Mouse (Mus musculus) neural tube, embryonic 14.5 days (tissue): Measurements from ENCODE around the gene Ppp1r13b. TPM values are rescaled to one million over a fixed set of nuclear protein-coding genes. Genes with fewer than 3 reads are reported as not detected.

Experiments used
- ATAC-seq: fragments of 200-750 bp; cut with Nextera tagmentation; 2 replicates; pipeline ENCODE4 v1.8.0; 2017; ENCODE audit warnings: low read depth, mild to moderate bottlenecking, moderate TSS enrichment, moderate library complexity
- H3K27ac ChIP-seq: fragments of 300-500 bp; sonication (generic); 2 replicates; pipeline ENCODE4 v1.5.1; 2014; ENCODE audit warnings: low read depth, mild to moderate bottlenecking, control low read depth, low read length, moderate library complexity, mixed read lengths
- H3K27me3 ChIP-seq: fragments of 300-500 bp; sonication (generic); 2 replicates; pipeline ENCODE4 v1.6.1; 2014; ENCODE audit warnings: low read length; ENCODE audit not compliant: control insufficient read depth, insufficient read depth
- H3K36me3 ChIP-seq: fragments of 300-500 bp; sonication (generic); 2 replicates; pipeline ENCODE4 v1.6.1; 2014; ENCODE audit warnings: low read length, mixed read lengths; ENCODE audit not compliant: control insufficient read depth, insufficient read depth
- H3K4me1 ChIP-seq: fragments of 300-500 bp; sonication (generic); 2 replicates; pipeline ENCODE4 v1.6.1; 2014; ENCODE audit warnings: low read length; ENCODE audit not compliant: control insufficient read depth, insufficient read depth
- H3K4me2 ChIP-seq: fragments of 300-500 bp; sonication (generic); 2 replicates; pipeline ENCODE4 v1.6.1; 2014; ENCODE audit warnings: mild to moderate bottlenecking, low read depth, low read length, control low read depth
- H3K4me3 ChIP-seq: fragments of 300-500 bp; sonication (generic); 2 replicates; pipeline ENCODE4 v1.5.1; 2014; ENCODE audit warnings: low read depth, low read length, control low read depth, mixed read lengths
- H3K9ac ChIP-seq: fragments of 300-500 bp; sonication (generic); replicated peaks from 2 replicates; pipeline ENCODE4 v1.6.1; 2014; ENCODE audit warnings: low read depth, mild to moderate bottlenecking, control low read depth, low read length, mixed read lengths
- H3K9me3 ChIP-seq: fragments of 300-500 bp; sonication (generic); 2 replicates; pipeline ENCODE4 v1.6.1; 2016; ENCODE audit warnings: low read length; ENCODE audit not compliant: control insufficient read depth
- WGBS: fragments of 180-500 bp; shearing (Covaris S2); extraction: QIAGEN DNeasy Blood & Tissue Kit; methylation state at CpG from one replicate; pipeline ENCODE4 v1.1.7; 2014; 5-methylcytosine and 5-hydroxymethylcytosine counted together
- polyA plus RNA-seq: library from polyadenylated mRNA; unstranded; fragments of >200 nt; fragmentation: Nextera tagmentation; extraction: Ambion mirVana; gene quantifications from 2 replicates; pipeline ENCODE4 v1.2.1, GENCODE M21; 2014

Ppp1r13b gene
- polyA plus RNA-seq, 1 experiment from 2014 or later = 40.1 TPM

- no peaks in the 10 kb centered on the region for H3K36me3 ChIP-seq
- no peaks in the 10 kb centered on the region for H3K27me3 ChIP-seq
- H3K9ac ChIP-seq = no peak overlapping the region
- no peaks in the 10 kb centered on the region for H3K9me3 ChIP-seq
- H3K4me2 ChIP-seq = no peak overlapping the region
- no peak for ATAC-seq
- 58% methylated on average over 1 of the region's 1 CpGs for WGBS
- no peaks in the 10 kb centered on the region for H3K4me1 ChIP-seq
- H3K27ac ChIP-seq = no peak overlapping the region
- H3K4me3 ChIP-seq = no peak overlapping the region
Observed at GRCm38 (mm10) chr12:111894082-111894481, 13.8 kb downstream of the Ppp1r13b start.

GRCm38 (mm10) chr12:111892981-111893380 lies 14.9 kb downstream of the Ppp1r13b start:
- Histone ChIP-seq H3K9ac (no peak overlapping the region), H3K27me3 (no peaks in the 10 kb centered on the region), H3K27ac (no peak overlapping the region), H3K4me1 (no peaks in the 10 kb centered on the region), H3K9me3 (no peaks in the 10 kb centered on the region), H3K4me2 (no peak overlapping the region), H3K4me3 (no peak overlapping the region), H3K36me3 (no peaks in the 10 kb centered on the region)
- no peak for ATAC-seq
- 89% methylated on average over 1 of the region's 1 CpGs for WGBS

GRCm38 (mm10) chr12:111891800-111892199 lies 16.1 kb downstream of the Ppp1r13b start:
- H3K27ac ChIP-seq = no peak overlapping the region
- ATAC-seq = no peak
- H3K27me3 ChIP-seq = no peaks in the 10 kb centered on the region
- no peak overlapping the region for H3K9ac ChIP-seq
- WGBS = 91% methylated on average over 4 of the region's 4 CpGs
- no peaks in the 10 kb centered on the region for H3K36me3 ChIP-seq
- H3K9me3 ChIP-seq = no peaks in the 10 kb centered on the region
- H3K4me3 ChIP-seq = no peak overlapping the region
- no peaks in the 10 kb centered on the region for H3K4me1 ChIP-seq
- H3K4me2 ChIP-seq = no peak overlapping the region

GRCm38 (mm10) chr12:111889251-111889650 lies 18.7 kb downstream of the Ppp1r13b start:
- ATAC-seq = no peak
- Histone ChIP-seq H3K36me3 (no peaks in the 10 kb centered on the region), H3K27me3 (no peaks in the 10 kb centered on the region), H3K9ac (no peak overlapping the region), H3K4me1 (no peaks in the 10 kb centered on the region), H3K4me3 (no peak overlapping the region), H3K9me3 (no peaks in the 10 kb centered on the region), H3K27ac (no peak overlapping the region), H3K4me2 (no peak overlapping the region)
- WGBS = 88% methylated on average over 3 of the region's 3 CpGs

DNA sequence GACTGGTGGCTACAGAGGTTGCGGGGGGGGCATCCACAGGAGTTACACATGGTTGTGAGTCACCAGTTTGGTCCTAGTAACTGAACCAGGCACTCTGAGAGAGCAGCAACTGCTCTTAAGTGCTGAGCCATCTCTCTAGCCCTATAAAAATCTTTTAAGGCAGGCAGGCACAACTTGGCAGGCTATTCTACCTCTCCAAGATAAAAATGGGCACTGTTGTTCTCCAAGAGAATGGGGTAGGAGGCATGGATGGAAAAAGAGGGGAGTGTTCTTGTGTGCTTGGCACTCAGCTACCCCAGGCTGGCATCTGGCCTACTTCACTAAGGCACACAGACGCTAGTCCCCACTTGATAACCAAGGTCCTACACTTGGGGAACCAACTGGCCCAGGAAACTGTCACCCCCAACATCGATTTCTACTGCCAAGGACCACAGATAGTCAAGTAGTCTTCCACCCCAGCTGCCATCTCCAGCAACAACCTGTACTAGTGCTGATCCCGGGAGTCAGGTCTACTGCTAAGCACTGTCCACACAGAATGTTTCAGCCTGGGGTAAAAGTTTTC lies 19.5 kb downstream of the Ppp1r13b start:
- 86% methylated on average over 4 of the region's 4 CpGs for WGBS

GRCm38 (mm10) chr12:111887005-111887404 lies 20.9 kb downstream of the Ppp1r13b start:
- WGBS = 93% methylated on average over 1 of the region's 1 CpGs
- Histone ChIP-seq H3K9ac (no peak overlapping the region), H3K9me3 (no peaks in the 10 kb centered on the region), H3K4me1 (no peaks in the 10 kb centered on the region), H3K4me3 (no peak overlapping the region), H3K4me2 (no peak overlapping the region), H3K27me3 (no peaks in the 10 kb centered on the region), H3K36me3 (no peaks in the 10 kb centered on the region), H3K27ac (no peak overlapping the region)
- ATAC-seq = no peak

More for the DNA sequence above, 19.5 kb downstream of the Ppp1r13b start:
- H3K27ac ChIP-seq = no peak overlapping the region
- no peak for ATAC-seq
- no peaks in the 10 kb centered on the region for H3K36me3 ChIP-seq
- H3K27me3 ChIP-seq = no peaks in the 10 kb centered on the region
- no peaks in the 10 kb centered on the region for H3K4me1 ChIP-seq
- no peak overlapping the region for H3K4me2 ChIP-seq
- no peak overlapping the region for H3K4me3 ChIP-seq
- no peak overlapping the region for H3K9ac ChIP-seq
- H3K9me3 ChIP-seq = no peaks in the 10 kb centered on the region

DNA sequence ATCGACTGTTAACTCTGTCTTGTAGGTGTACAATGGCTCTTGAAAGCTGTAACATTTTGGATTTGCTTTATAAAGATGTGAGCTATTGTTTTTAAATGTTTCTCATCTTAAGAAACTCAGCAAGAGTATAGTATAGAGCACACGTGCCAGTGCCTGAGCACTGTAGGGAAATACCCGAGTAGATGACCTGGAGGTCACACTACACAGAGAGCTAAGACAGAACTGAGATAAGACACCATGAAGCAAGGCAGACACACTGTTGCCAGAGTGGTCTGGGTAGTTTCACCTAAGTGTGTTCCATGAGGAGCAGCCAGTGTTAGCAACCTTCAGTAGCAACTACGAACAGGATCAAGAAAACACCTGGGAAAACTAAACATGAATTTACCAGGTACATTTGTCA lies 25.1 kb downstream of the Ppp1r13b start:
- Histone ChIP-seq H3K9ac (no peak overlapping the region), H3K27me3 (no peaks in the 10 kb centered on the region), H3K4me3 (no peak overlapping the region), H3K27ac (no peak overlapping the region), H3K4me2 (no peak overlapping the region), H3K4me1 (no peaks in the 10 kb centered on the region), H3K36me3 (no peaks in the 10 kb centered on the region), H3K9me3 (no peaks in the 10 kb centered on the region)
- WGBS = 79% methylated on average over 4 of the region's 4 CpGs
- ATAC-seq = no peak

- H3K27ac ChIP-seq = no peak overlapping the region
- no peaks in the 10 kb centered on the region for H3K9me3 ChIP-seq
- H3K4me2 ChIP-seq = no peak overlapping the region
- no peaks in the 10 kb centered on the region for H3K27me3 ChIP-seq
- 82% methylated on average over 3 of the region's 3 CpGs for WGBS
- H3K36me3 ChIP-seq = no peaks in the 10 kb centered on the region
- no peaks in the 10 kb centered on the region for H3K4me1 ChIP-seq
- ATAC-seq = no peak
- no peak overlapping the region for H3K4me3 ChIP-seq
- H3K9ac ChIP-seq = no peak overlapping the region
Observed at GRCm38 (mm10) chr12:111882022-111882421, 25.9 kb downstream of the Ppp1r13b start.

GRCm38 (mm10) chr12:111878213-111878612 lies 29.7 kb downstream of the Ppp1r13b start:
- Histone ChIP-seq H3K4me3 (no peak overlapping the region), H3K4me2 (no peak overlapping the region), H3K9me3 (no peaks in the 10 kb centered on the region), H3K27me3 (no peaks in the 10 kb centered on the region), H3K4me1 (no peaks in the 10 kb centered on the region), H3K27ac (no peak overlapping the region), H3K9ac (no peak overlapping the region), H3K36me3 (no peaks in the 10 kb centered on the region)
- ATAC-seq = 0 out of 2 replicates have a peak, but pooled peaks have one; percentile 56
- WGBS = 16% methylated on average over 3 of the region's 3 CpGs
